Mouse (Mus musculus): ENCODE measurements around the gene Aktip.

Aktip gene

GRCm38 (mm10) chr8:91190816-91191340, 8.9 kb downstream of the Aktip start:
- DNase-seq (ENCODE audit: low spot score), result peak; percentile 87

- DNase-seq (ENCODE audit: low spot score), result no peak
These were observed 11.6 kb downstream of the Aktip start for GRCm38 (mm10) chr8:91188152-91188551.

- DNase-seq (ENCODE audit: low spot score), result no peak
These were observed 13.4 kb downstream of the Aktip start for GRCm38 (mm10) chr8:91186372-91186771.

- no peak for DNase-seq (ENCODE audit: low spot score)
These were observed 22.1 kb downstream of the Aktip start for GRCm38 (mm10) chr8:91177708-91178107.

- DNase-seq (ENCODE audit: low spot score), result no peak
These were observed 23.6 kb downstream of the Aktip start for GRCm38 (mm10) chr8:91176176-91176575.

GRCm38 (mm10) chr8:91171605-91172004, 28.2 kb downstream of the Aktip start:
- DNase-seq (ENCODE audit: low spot score), result peak; percentile 23

- DNase-seq (ENCODE audit: low spot score), result peak; percentile 50
These were observed 28.9 kb downstream of the Aktip start for GRCm38 (mm10) chr8:91170914-91171313.

GRCm38 (mm10) chr8:91170152-91170551, 29.6 kb downstream of the Aktip start:
- DNase-seq (ENCODE audit: low spot score), result no peak

GRCm38 (mm10) chr8:91159959-91160800, 39.6 kb downstream of the Aktip start:
- no peak for DNase-seq (ENCODE audit: low spot score)

- no peak for DNase-seq (ENCODE audit: low spot score)
These were observed 41.2 kb downstream of the Aktip start for GRCm38 (mm10) chr8:91158617-91159016.

- DNase-seq (ENCODE audit: low spot score), result peak; percentile 50
These were observed 45.2 kb downstream of the Aktip start for GRCm38 (mm10) chr8:91154564-91154963.

- DNase-seq (ENCODE audit: low spot score), result no peak
These were observed 45.9 kb downstream of the Aktip start for GRCm38 (mm10) chr8:91153831-91154230.

- no peak for DNase-seq (ENCODE audit: low spot score)
These were observed 48.2 kb downstream of the Aktip start for GRCm38 (mm10) chr8:91151531-91151930.

GRCm38 (mm10) chr8:91149298-91149697, 50.5 kb downstream of the Aktip start:
- no peak for DNase-seq (ENCODE audit: low spot score)

- DNase-seq (ENCODE audit: low spot score), result no peak
These were observed 51.1 kb downstream of the Aktip start for GRCm38 (mm10) chr8:91148643-91149178.

GRCm38 (mm10) chr8:91147715-91148114, 52.1 kb downstream of the Aktip start:
- peak; percentile 79 for DNase-seq (ENCODE audit: low spot score)

GRCm38 (mm10) chr8:91140828-91141227, 58.9 kb downstream of the Aktip start:
- DNase-seq (ENCODE audit: low spot score), result no peak

- no peak for DNase-seq (ENCODE audit: low spot score)
These were observed 64.2 kb downstream of the Aktip start for GRCm38 (mm10) chr8:91135308-91136181.

- no peak for DNase-seq (ENCODE audit: low spot score)
These were observed 65.1 kb downstream of the Aktip start for GRCm38 (mm10) chr8:91134659-91135058.

GRCm38 (mm10) chr8:91134070-91134475, 65.7 kb downstream of the Aktip start:
- peak; percentile 100 for DNase-seq (ENCODE audit: low spot score)

- peak; percentile 35 for DNase-seq (ENCODE audit: low spot score)
These were observed 66.2 kb downstream of the Aktip start for GRCm38 (mm10) chr8:91133441-91134069.

- DNase-seq (ENCODE audit: low spot score), result no peak
These were observed 67.0 kb downstream of the Aktip start for GRCm38 (mm10) chr8:91132731-91133130.
